Mouse (Mus musculus) lung, postnatal 36 days (tissue): ENCODE data around the gene Trnau1ap.
A peak's percentile ranks its signal among the peaks of the same experiment; 100 is the strongest.
"Not testable (repeated sequence)": the region's sequence is repeated elsewhere in the genome, so short reads cannot be mapped to it uniquely, and the experiment has no call there.

Source experiments
- DNase-seq: peaks from one replicate; pipeline ENCODE4 v3.0.0; 2022; ENCODE audit warnings: mixed read lengths

Trnau1ap gene

GRCm38 (mm10) chr4:132295696-132296390, 33.5 kb downstream of the Trnau1ap start:
- peak; percentile 34 for DNase-seq

GRCm38 (mm10) chr4:132293682-132294240, 35.6 kb downstream of the Trnau1ap start:
- DNase-seq: no peak

DNA sequence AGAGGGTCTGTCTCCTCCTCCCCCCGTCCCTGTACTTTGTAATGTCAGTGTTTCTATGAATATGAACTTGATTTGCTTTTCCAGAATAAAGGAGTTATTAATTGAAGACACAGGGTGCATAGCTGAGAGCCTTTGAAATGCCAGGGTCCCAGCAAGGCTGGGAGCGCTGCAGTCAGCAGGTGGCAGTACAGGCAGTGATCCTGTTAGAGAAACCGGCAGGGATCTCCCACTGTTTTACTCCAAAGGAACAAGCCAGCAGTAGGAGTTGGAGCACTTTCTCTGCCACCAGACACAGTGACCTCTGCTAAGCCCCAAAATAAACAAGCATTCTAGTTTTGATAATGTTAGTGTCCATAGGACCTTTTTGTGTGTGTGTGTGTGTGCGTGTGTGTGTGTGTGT, 36.4 kb downstream of the Trnau1ap start:
- peak; percentile 69 for DNase-seq

GRCm38 (mm10) chr4:132291624-132292335, 37.6 kb downstream of the Trnau1ap start:
- no peak for DNase-seq

GRCm38 (mm10) chr4:132291056-132291455, 38.3 kb downstream of the Trnau1ap start:
- no peak for DNase-seq

DNA sequence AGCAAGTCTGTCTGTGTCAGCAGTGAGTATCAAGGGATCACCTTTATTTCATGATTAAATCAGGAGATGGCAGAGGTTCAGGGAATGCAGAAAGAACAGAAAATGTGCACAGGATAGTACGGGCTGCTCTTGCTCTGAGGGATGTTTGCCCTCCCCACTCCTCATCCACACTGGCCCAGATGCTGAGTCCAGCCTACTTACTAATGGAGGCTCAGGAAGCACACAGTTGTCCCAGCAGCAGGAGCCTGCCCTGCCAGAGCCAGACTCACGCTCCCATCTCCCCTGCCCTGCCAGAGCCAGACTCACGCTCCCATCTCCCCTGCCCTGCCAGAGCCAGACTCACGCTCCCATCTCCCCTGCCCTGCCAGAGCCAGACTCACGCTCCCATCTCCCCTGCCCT, 40.5 kb downstream of the Trnau1ap start:
- DNase-seq: not testable (repeated sequence)

DNA sequence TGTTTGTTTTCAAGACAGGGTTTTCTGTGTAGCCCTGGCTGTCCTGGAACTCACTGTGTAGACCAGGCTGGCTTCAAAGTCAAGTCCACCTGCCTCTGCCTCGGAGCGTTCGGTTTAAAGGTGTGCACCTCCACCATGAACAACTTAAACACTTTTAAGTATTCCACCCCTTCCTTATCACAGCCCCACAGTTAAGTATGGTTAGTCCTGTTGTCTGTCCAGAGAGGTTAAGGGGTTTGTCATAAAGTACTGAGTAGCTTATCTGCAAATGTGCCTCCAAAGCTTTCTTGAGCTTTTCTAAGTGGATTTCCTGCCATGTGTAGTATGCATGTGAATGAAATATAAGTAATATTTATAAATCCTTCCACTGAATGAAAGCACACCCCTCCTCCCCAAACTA, 53.4 kb downstream of the Trnau1ap start:
- DNase-seq: no peak

- peak; percentile 93 for DNase-seq
Observed at GRCm38 (mm10) chr4:132274156-132274862, 55.0 kb downstream of the Trnau1ap start, which contains the start of gene Taf12. Taf12 (plus strand) TSS chr4:132274375.

- DNase-seq: no peak
Observed at GRCm38 (mm10) chr4:132273166-132273565, 56.2 kb downstream of the Trnau1ap start.

GRCm38 (mm10) chr4:132269740-132270560, 59.4 kb downstream of the Trnau1ap start:
- peak; percentile 92 for DNase-seq

- peak; percentile 32 for DNase-seq
Observed at GRCm38 (mm10) chr4:132268871-132269739, 60.2 kb downstream of the Trnau1ap start.

- DNase-seq: no peak
Observed at GRCm38 (mm10) chr4:132266835-132267349, 62.4 kb downstream of the Trnau1ap start.

- no peak for DNase-seq
Observed at GRCm38 (mm10) chr4:132263313-132263712, 66.0 kb downstream of the Trnau1ap start.

GRCm38 (mm10) chr4:132262358-132262616, 67.1 kb downstream of the Trnau1ap start:
- no peak for DNase-seq
